Mouse (Mus musculus): ENCODE measurements around the gene Tnp1. TPM values are rescaled to one million over a fixed set of nuclear protein-coding genes. Genes with fewer than 3 reads are reported as not detected.

Tnp1 gene
- polyA plus RNA-seq (2015; fragmentation: Nextera tagmentation; extraction: Ambion mirVana), result not detected in 2 replicates

GRCm38 (mm10) chr1:73015731-73016130 is at the start of gene Tnp1:
Gene Tnp1 (minus strand): TSS chr1:73015909.
- H3K9me3 ChIP-seq (replicated peaks; ENCODE audit: control insufficient read depth, low read length), result no peaks in the 10 kb centered on the region
- no peak for ATAC-seq (replicated peaks; ENCODE audit: extremely low read depth, insufficient read depth, low FRiP score)
- H3K36me3 ChIP-seq (ENCODE audit: control insufficient read depth, insufficient read depth), result no peaks in the 10 kb centered on the region
- WGBS, result 88% methylated on average over 12 of the region's 12 CpGs
- H3K27ac ChIP-seq (ENCODE audit: low read length), result no peak within 1 kb of the TSS
- H3K4me2 ChIP-seq (ENCODE audit: low read depth, low read length), result no peak within 1 kb of the TSS
- no peak within 1 kb of the TSS for H3K9ac ChIP-seq (ENCODE audit: low read length)
- no peak within 1 kb of the TSS for H3K4me3 ChIP-seq (ENCODE audit: low read length)
- no peaks in the 10 kb centered on the region for H3K4me1 ChIP-seq (ENCODE audit: control insufficient read depth, insufficient read depth, low read length)
- H3K27me3 ChIP-seq (ENCODE audit: control insufficient read depth, insufficient read depth, low read length), result no peaks in the 10 kb centered on the region

DNA sequence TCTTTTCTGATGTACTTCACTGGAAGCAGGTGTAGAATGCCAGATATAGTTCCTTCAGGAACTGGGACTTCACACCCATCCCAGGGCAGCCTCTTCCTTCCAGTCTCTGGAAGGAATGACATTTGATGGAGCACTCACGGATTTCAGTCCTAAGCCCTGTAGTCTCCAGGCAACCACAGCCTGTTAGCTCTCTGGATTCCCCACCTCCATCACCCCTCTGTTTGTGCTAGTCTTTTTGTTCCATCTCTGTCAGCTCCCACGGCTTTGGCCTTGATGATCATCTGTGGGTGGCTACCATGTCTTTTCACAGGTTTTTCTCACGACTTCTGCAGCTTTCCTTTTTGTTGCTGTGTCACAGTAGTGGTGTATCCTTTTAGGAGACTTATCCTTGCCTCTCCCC is 48.6 kb upstream of the Tnp1 start:
- no peak for ATAC-seq (replicated peaks; ENCODE audit: extremely low read depth, insufficient read depth, low FRiP score)
- Histone ChIP-seq H3K36me3 (ENCODE audit: control insufficient read depth, insufficient read depth) (no peaks in the 10 kb centered on the region), H3K4me2 (ENCODE audit: low read depth, low read length) (no peak overlapping the region), H3K4me1 (ENCODE audit: control insufficient read depth, insufficient read depth, low read length) (no peaks in the 10 kb centered on the region), H3K27ac (ENCODE audit: low read length) (no peak overlapping the region), H3K9ac (ENCODE audit: low read length) (no peak overlapping the region), H3K4me3 (ENCODE audit: low read length) (no peak overlapping the region), H3K27me3 (ENCODE audit: control insufficient read depth, insufficient read depth, low read length) (no peaks in the 10 kb centered on the region), H3K9me3 (replicated peaks; ENCODE audit: control insufficient read depth, low read length) (no peaks in the 10 kb centered on the region)
- 69% methylated on average over 3 of the region's 3 CpGs for WGBS

- Histone ChIP-seq H3K9me3 (replicated peaks; ENCODE audit: control insufficient read depth, low read length) (no peaks in the 10 kb centered on the region), H3K4me1 (ENCODE audit: control insufficient read depth, insufficient read depth, low read length) (no peaks in the 10 kb centered on the region), H3K27ac (ENCODE audit: low read length) (no peak overlapping the region), H3K9ac (ENCODE audit: low read length) (no peak overlapping the region), H3K27me3 (ENCODE audit: control insufficient read depth, insufficient read depth, low read length) (no peaks in the 10 kb centered on the region), H3K4me2 (ENCODE audit: low read depth, low read length) (no peak overlapping the region), H3K36me3 (ENCODE audit: control insufficient read depth, insufficient read depth) (no peaks in the 10 kb centered on the region), H3K4me3 (ENCODE audit: low read length) (no peak overlapping the region)
- no peak for ATAC-seq (replicated peaks; ENCODE audit: extremely low read depth, insufficient read depth, low FRiP score)
- 65% methylated on average over 7 of the region's 7 CpGs for whole genome bisulfite sequencing
Measured at GRCm38 (mm10) chr1:73061491-73062233, 46.0 kb upstream of the Tnp1 start.

DNA sequence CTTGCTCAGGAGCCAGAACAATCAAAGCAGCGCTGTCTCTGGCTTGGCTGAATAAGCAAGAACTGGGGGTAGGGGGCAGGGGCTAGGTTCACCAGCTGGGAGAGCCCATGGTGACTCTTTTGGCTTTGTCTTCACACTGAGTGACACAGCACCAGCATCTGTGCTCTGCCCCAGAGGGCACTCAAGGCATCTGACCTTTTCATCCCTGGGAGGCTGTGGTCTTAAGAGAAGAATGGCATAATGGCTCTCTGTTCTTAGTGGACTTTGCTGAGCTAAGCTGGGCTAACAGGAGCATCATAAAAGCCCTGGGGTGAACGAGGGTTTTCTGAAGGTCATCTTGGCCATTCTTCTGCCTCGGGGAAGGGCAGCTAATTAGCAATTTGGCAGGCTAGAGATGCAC is 44.6 kb upstream of the Tnp1 start:
- H3K4me1 ChIP-seq (ENCODE audit: control insufficient read depth, insufficient read depth, low read length), result no peaks in the 10 kb centered on the region
- no peak overlapping the region for H3K4me2 ChIP-seq (ENCODE audit: low read depth, low read length)
- H3K27me3 ChIP-seq (ENCODE audit: control insufficient read depth, insufficient read depth, low read length), result no peaks in the 10 kb centered on the region
- no peak for ATAC-seq (replicated peaks; ENCODE audit: extremely low read depth, insufficient read depth, low FRiP score)
- no peak overlapping the region for H3K9ac ChIP-seq (ENCODE audit: low read length)
- H3K9me3 ChIP-seq (replicated peaks; ENCODE audit: control insufficient read depth, low read length), result no peaks in the 10 kb centered on the region
- no peak overlapping the region for H3K4me3 ChIP-seq (ENCODE audit: low read length)
- no peaks in the 10 kb centered on the region for H3K36me3 ChIP-seq (ENCODE audit: control insufficient read depth, insufficient read depth)
- 66% methylated on average over 3 of the region's 3 CpGs for WGBS
- H3K27ac ChIP-seq (ENCODE audit: low read length), result no peak overlapping the region

DNA sequence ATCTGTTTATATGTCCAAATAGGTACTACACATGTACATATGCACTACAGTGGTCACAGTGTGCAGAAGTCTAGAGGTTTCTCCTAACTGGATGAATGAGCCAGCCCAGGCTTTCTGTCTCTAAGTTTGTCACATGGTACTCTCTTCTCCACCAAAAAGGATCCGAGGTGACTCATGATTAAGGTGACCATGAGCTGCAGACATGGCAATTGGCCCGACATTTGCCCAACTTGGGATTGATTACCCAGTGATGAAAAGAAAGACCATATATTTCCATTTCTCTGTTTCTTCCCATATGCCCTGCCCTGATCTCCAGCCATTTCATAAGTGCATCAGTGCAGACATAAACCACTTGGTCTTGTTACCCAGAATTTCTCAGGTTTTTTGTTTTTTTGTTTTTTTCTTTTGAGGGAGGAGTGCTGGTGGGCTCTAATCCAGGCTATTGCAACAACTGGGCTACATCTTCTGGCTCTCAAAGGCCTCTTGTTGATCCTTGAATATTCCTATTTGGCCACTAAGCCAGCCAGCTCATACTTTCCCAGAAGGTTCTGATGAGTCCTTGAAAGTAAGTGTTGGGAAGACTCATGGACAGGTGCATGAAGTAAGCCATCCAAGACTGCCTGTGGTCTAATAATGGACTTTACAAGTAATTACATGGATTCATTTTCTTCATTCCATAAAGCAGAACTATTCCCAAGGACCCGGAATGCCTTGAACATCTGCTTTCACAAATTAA is 40.7 kb upstream of the Tnp1 start:
- Histone ChIP-seq H3K27ac (ENCODE audit: low read length) (no peak overlapping the region), H3K4me3 (ENCODE audit: low read length) (no peak overlapping the region), H3K9ac (ENCODE audit: low read length) (no peak overlapping the region), H3K4me2 (ENCODE audit: low read depth, low read length) (no peak overlapping the region), H3K36me3 (ENCODE audit: control insufficient read depth, insufficient read depth) (no peaks in the 10 kb centered on the region), H3K9me3 (replicated peaks; ENCODE audit: control insufficient read depth, low read length) (no peaks in the 10 kb centered on the region), H3K4me1 (ENCODE audit: control insufficient read depth, insufficient read depth, low read length) (no peaks in the 10 kb centered on the region), H3K27me3 (ENCODE audit: control insufficient read depth, insufficient read depth, low read length) (no peaks in the 10 kb centered on the region)
- ATAC-seq (replicated peaks; ENCODE audit: extremely low read depth, insufficient read depth, low FRiP score), result no peak
- 88% methylated on average over 3 of the region's 3 CpGs for WGBS

- Histone ChIP-seq H3K27ac (ENCODE audit: low read length) (no peak overlapping the region), H3K9me3 (replicated peaks; ENCODE audit: control insufficient read depth, low read length) (no peaks in the 10 kb centered on the region), H3K4me2 (ENCODE audit: low read depth, low read length) (no peak overlapping the region), H3K27me3 (ENCODE audit: control insufficient read depth, insufficient read depth, low read length) (no peaks in the 10 kb centered on the region), H3K4me3 (ENCODE audit: low read length) (no peak overlapping the region), H3K36me3 (ENCODE audit: control insufficient read depth, insufficient read depth) (no peaks in the 10 kb centered on the region), H3K4me1 (ENCODE audit: control insufficient read depth, insufficient read depth, low read length) (no peaks in the 10 kb centered on the region), H3K9ac (ENCODE audit: low read length) (no peak overlapping the region)
- 61% methylated on average over 3 of the region's 3 CpGs for WGBS
- no peak for ATAC-seq (replicated peaks; ENCODE audit: extremely low read depth, insufficient read depth, low FRiP score)
Measured at GRCm38 (mm10) chr1:73055820-73056219, 40.1 kb upstream of the Tnp1 start.

- no peak overlapping the region for H3K4me2 ChIP-seq (ENCODE audit: low read depth, low read length)
- no peak overlapping the region for H3K9ac ChIP-seq (ENCODE audit: low read length)
- H3K9me3 ChIP-seq (replicated peaks; ENCODE audit: control insufficient read depth, low read length), result no peaks in the 10 kb centered on the region
- H3K27ac ChIP-seq (ENCODE audit: low read length), result no peak overlapping the region
- no peak for ATAC-seq (replicated peaks; ENCODE audit: extremely low read depth, insufficient read depth, low FRiP score)
- no peaks in the 10 kb centered on the region for H3K4me1 ChIP-seq (ENCODE audit: control insufficient read depth, insufficient read depth, low read length)
- H3K36me3 ChIP-seq (ENCODE audit: control insufficient read depth, insufficient read depth), result no peaks in the 10 kb centered on the region
- H3K4me3 ChIP-seq (ENCODE audit: low read length), result no peak overlapping the region
- WGBS, result 67% methylated on average over 6 of the region's 6 CpGs
- H3K27me3 ChIP-seq (ENCODE audit: control insufficient read depth, insufficient read depth, low read length), result no peaks in the 10 kb centered on the region
Measured at GRCm38 (mm10) chr1:73055206-73055605, 39.5 kb upstream of the Tnp1 start.

DNA sequence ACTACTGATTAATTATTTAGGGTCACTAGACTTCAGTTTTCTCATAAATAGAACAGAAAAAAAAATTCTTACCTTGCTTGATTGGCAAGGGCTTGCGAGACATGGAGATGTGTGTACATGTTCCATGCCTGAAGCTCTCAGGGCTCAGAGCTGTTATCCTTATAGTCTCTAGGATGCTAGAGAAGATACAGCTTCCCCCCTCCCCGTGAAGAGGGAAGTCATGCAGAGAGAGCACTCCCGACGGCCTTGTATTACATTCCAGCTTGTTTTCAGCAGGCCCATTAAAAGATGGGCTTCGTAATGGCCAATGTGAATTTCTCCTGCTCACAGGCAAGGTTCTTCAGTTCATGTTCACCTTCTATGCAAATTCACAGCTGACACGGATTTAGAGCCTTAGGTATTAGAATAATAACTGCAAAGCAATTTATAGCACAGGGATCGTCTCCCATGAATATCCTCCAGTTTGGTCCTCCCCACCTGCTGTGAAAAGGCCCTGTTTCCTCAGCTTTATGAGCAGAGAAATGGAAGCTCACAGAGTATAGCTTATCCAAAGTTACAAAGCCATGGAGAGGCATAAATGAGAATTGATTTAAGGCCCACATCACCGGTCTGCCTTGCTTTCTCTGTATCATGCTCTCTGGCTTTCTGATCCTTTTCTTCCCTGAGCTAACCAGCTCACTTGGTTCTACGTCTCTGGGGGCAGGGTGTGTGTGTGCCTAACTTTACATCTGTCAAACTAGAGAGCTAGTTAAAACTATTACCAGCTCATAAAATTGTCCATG is 38.0 kb upstream of the Tnp1 start:
- H3K27me3 ChIP-seq (ENCODE audit: control insufficient read depth, insufficient read depth, low read length), result no peaks in the 10 kb centered on the region
- H3K4me3 ChIP-seq (ENCODE audit: low read length), result no peak overlapping the region
- no peaks in the 10 kb centered on the region for H3K9me3 ChIP-seq (replicated peaks; ENCODE audit: control insufficient read depth, low read length)
- no peak for ATAC-seq (replicated peaks; ENCODE audit: extremely low read depth, insufficient read depth, low FRiP score)
- WGBS, result 68% methylated on average over 9 of the region's 9 CpGs
- H3K27ac ChIP-seq (ENCODE audit: low read length), result no peak overlapping the region
- H3K9ac ChIP-seq (ENCODE audit: low read length), result no peak overlapping the region
- H3K4me2 ChIP-seq (ENCODE audit: low read depth, low read length), result no peak overlapping the region
- H3K4me1 ChIP-seq (ENCODE audit: control insufficient read depth, insufficient read depth, low read length), result no peaks in the 10 kb centered on the region
- no peaks in the 10 kb centered on the region for H3K36me3 ChIP-seq (ENCODE audit: control insufficient read depth, insufficient read depth)

All from heart, embryonic 16.5 days (tissue).